In the genomic region with DNA sequence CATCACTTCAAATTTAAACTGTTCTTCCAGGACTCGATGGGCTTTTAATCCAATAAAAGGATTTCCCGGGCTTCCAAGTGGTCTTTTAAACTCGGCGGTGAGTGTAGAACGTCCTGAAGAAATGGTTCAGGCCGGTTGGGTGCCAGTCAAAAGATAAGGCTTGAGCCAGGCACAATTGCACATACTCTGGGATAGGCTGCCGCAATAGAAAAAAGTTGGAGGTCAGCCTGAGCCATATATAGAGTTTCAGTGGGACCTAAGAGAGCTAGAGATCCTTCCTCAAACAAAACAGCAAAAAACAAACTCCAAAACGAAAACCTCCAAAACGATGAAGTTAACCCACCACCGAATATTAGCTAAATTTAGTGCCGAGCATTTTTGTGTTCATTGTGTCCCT, we compare ENCODE assay signal across 8 mouse cellular contexts. TPM values are rescaled to one million over a fixed set of nuclear protein-coding genes. Genes with fewer than 3 reads are reported as not detected.
A peak's percentile ranks its signal among the peaks of the same experiment; 100 is the strongest.
DNase-seq lines count a peak whose midpoint lies in the region; ATAC-seq and TF ChIP-seq lines count a peak whose summit lies in the region.

No protein-coding gene starts in this region.

- peak overlapping the region; percentile 75 for H3K4me2 ChIP-seq in kidney, embryonic 14.5 days (replicated peaks; ENCODE audit: low read depth, low read length)
- peak overlapping the region; percentile 67 for H3K4me2 ChIP-seq in forebrain, embryonic 13.5 days
- H3K4me2 ChIP-seq in hindbrain, postnatal 0 days (ENCODE audit: low read depth, low read length): peak overlapping the region; percentile 65
- H3K4me2 ChIP-seq in neural tube, embryonic 12.5 days (replicated peaks): peak overlapping the region; percentile 66

- no peak for TF ChIP-seq CTCF in hindbrain, postnatal 0 days (IDR thresholded peaks at IDR 0.05; ENCODE audit: low read depth)

- ATAC-seq in kidney, embryonic 14.5 days (ENCODE audit: low FRiP score, low TSS enrichment): no peak
- no peak for ATAC-seq in forebrain, embryonic 13.5 days
- no peak for ATAC-seq in hindbrain, postnatal 0 days
- ATAC-seq in neural tube, embryonic 12.5 days (ENCODE audit: low FRiP score, low read depth): no peak

- no peak for DNase-seq in kidney, postnatal 4 days
- DNase-seq in hindbrain, postnatal 0 days (ENCODE audit: low spot score): no peak
- no peak for DNase-seq in layer of hippocampus, adult 9-11 months
- DNase-seq in urinary bladder, postnatal 25 days (ENCODE audit: low spot score): no peak
- no peak for DNase-seq in thymus, postnatal 0 days (ENCODE audit: low spot score)

- no peaks in the 10 kb centered on the region for H3K36me3 ChIP-seq in kidney, embryonic 14.5 days (ENCODE audit: control insufficient read depth, insufficient read depth, low read length)
- no peaks in the 10 kb centered on the region for H3K36me3 ChIP-seq in forebrain, embryonic 13.5 days (ENCODE audit: poor library complexity, severe bottlenecking)
- no peaks in the 10 kb centered on the region for H3K36me3 ChIP-seq in hindbrain, postnatal 0 days (ENCODE audit: insufficient read depth, low read length)
- H3K36me3 ChIP-seq in neural tube, embryonic 12.5 days: no peaks in the 10 kb centered on the region

- no peaks in the 10 kb centered on the region for H3K9me3 ChIP-seq in kidney, embryonic 14.5 days (ENCODE audit: control insufficient read depth, low read length)
- no peaks in the 10 kb centered on the region for H3K9me3 ChIP-seq in forebrain, embryonic 13.5 days (replicated peaks)
- no peaks in the 10 kb centered on the region for H3K9me3 ChIP-seq in hindbrain, postnatal 0 days (ENCODE audit: low read length)
- no peaks in the 10 kb centered on the region for H3K9me3 ChIP-seq in neural tube, embryonic 12.5 days

- peaks cover 4% of the 10 kb centered on the region; the same call in 1 of the 2 replicates for H3K4me1 ChIP-seq in kidney, embryonic 14.5 days (ENCODE audit: control insufficient read depth, insufficient read depth, low read length)
- peaks cover 12% of the 10 kb centered on the region for H3K4me1 ChIP-seq in forebrain, embryonic 13.5 days
- peaks cover 11% of the 10 kb centered on the region for H3K4me1 ChIP-seq in hindbrain, postnatal 0 days (ENCODE audit: insufficient read depth, low read length)
- peaks cover 5% of the 10 kb centered on the region; the same call in 1 of the 2 replicates for H3K4me1 ChIP-seq in neural tube, embryonic 12.5 days

- no peaks in the 10 kb centered on the region for H3K27me3 ChIP-seq in kidney, embryonic 14.5 days (ENCODE audit: control insufficient read depth, insufficient read depth, low read length)
- no peaks in the 10 kb centered on the region for H3K27me3 ChIP-seq in forebrain, embryonic 13.5 days
- H3K27me3 ChIP-seq in hindbrain, postnatal 0 days (ENCODE audit: insufficient read depth, low read length): no peaks in the 10 kb centered on the region
- no peaks in the 10 kb centered on the region for H3K27me3 ChIP-seq in neural tube, embryonic 12.5 days (replicated peaks)

- peak overlapping the region; percentile 85; the same call in 1 of the 2 replicates for H3K4me3 ChIP-seq in kidney, embryonic 14.5 days (ENCODE audit: low read length)
- peak overlapping the region; percentile 85; the same call in 1 of the 2 replicates for H3K4me3 ChIP-seq in forebrain, embryonic 13.5 days
- H3K4me3 ChIP-seq in hindbrain, postnatal 0 days (ENCODE audit: low read length): peak overlapping the region; percentile 92; the same call in 1 of the 2 replicates
- H3K4me3 ChIP-seq in neural tube, embryonic 12.5 days: no peak overlapping the region

- no peak overlapping the region for H3K9ac ChIP-seq in kidney, embryonic 14.5 days (ENCODE audit: low read depth, low read length)
- H3K9ac ChIP-seq in forebrain, embryonic 13.5 days: no peak overlapping the region
- no peak overlapping the region for H3K9ac ChIP-seq in hindbrain, postnatal 0 days (replicated peaks; ENCODE audit: low read length)
- H3K9ac ChIP-seq in neural tube, embryonic 12.5 days: peak overlapping the region; percentile 77; the same call in 1 of the 2 replicates

- WGBS in kidney, embryonic 14.5 days: 72% methylated on average over 11 of the region's 11 CpGs
- 46% methylated on average over 11 of the region's 11 CpGs for WGBS in forebrain, embryonic 13.5 days
- WGBS in hindbrain, postnatal 0 days: 60% methylated on average over 11 of the region's 11 CpGs
- WGBS in neural tube, embryonic 12.5 days: 78% methylated on average over 11 of the region's 11 CpGs

- no peak overlapping the region for H3K27ac ChIP-seq in kidney, embryonic 14.5 days (ENCODE audit: low read depth, low read length)
- H3K27ac ChIP-seq in forebrain, embryonic 13.5 days: no peak overlapping the region
- H3K27ac ChIP-seq in hindbrain, postnatal 0 days: peak overlapping the region; percentile 97; the same call in 1 of the 2 replicates
- H3K27ac ChIP-seq in neural tube, embryonic 12.5 days: no peak overlapping the region

RNA-seq across cellular contexts. Expression of a gene that starts 0.7 kb away (rescaled TPM):
- 192 and 254 TPM in 2 replicates for polyA plus RNA-seq in kidney, embryonic 14.5 days (2014; fragmentation: Nextera tagmentation; extraction: Ambion mirVana)
- 231 and 249 TPM in 2 replicates for polyA plus RNA-seq in forebrain, embryonic 13.5 days (2015; fragmentation: Nextera tagmentation; extraction: Ambion mirVana)
- 226 and 314 TPM in 2 replicates for total RNA-seq in hindbrain, postnatal 0 days (2014; rRNA removed)
- polyA plus RNA-seq in hindbrain, postnatal 0 days (2015; fragmentation: Nextera tagmentation; extraction: Ambion mirVana): 457 and 505 TPM in 2 replicates
- polyA plus RNA-seq in neural tube, embryonic 12.5 days (2016; fragmentation: Nextera tagmentation; extraction: Ambion mirVana): 184 and 190 TPM in 2 replicates
- polyA plus RNA-seq in thymus, postnatal 0 days (2015; fragmentation: Nextera tagmentation; extraction: Ambion mirVana): 75.1 and 75.4 TPM in 2 replicates

RNA-seq across cellular contexts. Expression of a gene that starts 30.0 kb away (rescaled TPM):
- 25.3 and 51.3 TPM in 2 replicates for polyA plus RNA-seq in kidney, embryonic 14.5 days (2014; fragmentation: Nextera tagmentation; extraction: Ambion mirVana)
- 36.6 and 40.4 TPM in 2 replicates for polyA plus RNA-seq in forebrain, embryonic 13.5 days (2015; fragmentation: Nextera tagmentation; extraction: Ambion mirVana)
- 30.0 and 30.2 TPM in 2 replicates for total RNA-seq in hindbrain, postnatal 0 days (2014; rRNA removed)
- polyA plus RNA-seq in hindbrain, postnatal 0 days (2015; fragmentation: Nextera tagmentation; extraction: Ambion mirVana): 23.6 and 26.2 TPM in 2 replicates
- polyA plus RNA-seq in neural tube, embryonic 12.5 days (2016; fragmentation: Nextera tagmentation; extraction: Ambion mirVana): 49.6 and 53.9 TPM in 2 replicates
- 13.5 and 16.9 TPM in 2 replicates for polyA plus RNA-seq in thymus, postnatal 0 days (2015; fragmentation: Nextera tagmentation; extraction: Ambion mirVana)

RNA-seq across cellular contexts. Expression of a gene that starts 46.1 kb away (rescaled TPM):
- 10.2 and 12.7 TPM in 2 replicates for polyA plus RNA-seq in kidney, embryonic 14.5 days (2014; fragmentation: Nextera tagmentation; extraction: Ambion mirVana)
- 6.5 and 6.9 TPM in 2 replicates for polyA plus RNA-seq in forebrain, embryonic 13.5 days (2015; fragmentation: Nextera tagmentation; extraction: Ambion mirVana)
- total RNA-seq in hindbrain, postnatal 0 days (2014; rRNA removed): 12.6 and 14.7 TPM in 2 replicates
- 11.2 and 11.7 TPM in 2 replicates for polyA plus RNA-seq in hindbrain, postnatal 0 days (2015; fragmentation: Nextera tagmentation; extraction: Ambion mirVana)
- 6.0 and 7.8 TPM in 2 replicates for polyA plus RNA-seq in neural tube, embryonic 12.5 days (2016; fragmentation: Nextera tagmentation; extraction: Ambion mirVana)
- polyA plus RNA-seq in thymus, postnatal 0 days (2015; fragmentation: Nextera tagmentation; extraction: Ambion mirVana): 7.8 and 8.1 TPM in 2 replicates
